Mouse (Mus musculus) urinary bladder, postnatal 14 days (tissue): ENCODE measurements at regions not wholly inside any gene's neighbourhood (a gene's known extent, or its start where the extent isn't known, plus 50 kb on each side); places are given as distances from the start of the nearest gene placed in this dataset.

ENCODE experiments used
- DNase-seq: peaks from one replicate; pipeline ENCODE4 v3.0.0; 2021; ENCODE audit warnings: low spot score

DNA sequence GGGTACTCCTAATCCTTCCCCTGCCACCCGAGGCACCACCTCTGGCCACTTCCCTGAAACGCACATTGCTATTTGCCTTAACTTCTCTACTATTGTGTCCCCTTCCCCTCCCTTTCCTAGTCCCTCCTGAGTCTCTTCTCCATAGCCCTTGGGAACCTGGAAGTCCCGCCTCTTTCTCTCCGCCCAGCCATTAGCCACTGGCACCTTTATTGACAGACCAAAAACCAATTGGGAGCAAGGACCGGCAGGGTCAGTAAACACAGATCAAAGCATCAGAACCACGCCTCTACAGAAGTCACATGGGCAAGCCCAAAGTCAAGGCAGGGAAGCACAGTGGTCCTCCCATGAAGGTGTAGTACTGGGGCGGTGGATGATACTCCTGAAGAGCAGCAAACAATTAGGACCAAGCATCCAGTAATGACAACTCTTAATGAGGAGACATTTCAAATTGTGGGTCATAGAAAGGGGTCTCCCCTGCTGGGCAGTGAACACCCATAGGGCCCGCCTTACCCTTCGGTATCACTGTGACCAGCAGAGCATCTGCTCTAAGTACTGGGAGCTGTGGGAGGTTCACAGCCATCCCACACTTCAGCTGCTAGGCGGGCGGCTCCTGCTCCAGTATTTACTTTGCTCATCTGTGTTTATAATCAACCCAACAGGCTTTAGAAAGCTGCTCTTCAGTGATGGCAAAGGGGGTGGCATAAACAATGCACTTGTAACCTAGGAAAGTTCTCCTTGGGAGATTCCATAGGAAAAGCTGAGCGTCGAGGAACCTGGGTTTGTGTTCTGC lies 226.5 kb upstream of the Mphosph6 start:
- no peak for DNase-seq

DNA sequence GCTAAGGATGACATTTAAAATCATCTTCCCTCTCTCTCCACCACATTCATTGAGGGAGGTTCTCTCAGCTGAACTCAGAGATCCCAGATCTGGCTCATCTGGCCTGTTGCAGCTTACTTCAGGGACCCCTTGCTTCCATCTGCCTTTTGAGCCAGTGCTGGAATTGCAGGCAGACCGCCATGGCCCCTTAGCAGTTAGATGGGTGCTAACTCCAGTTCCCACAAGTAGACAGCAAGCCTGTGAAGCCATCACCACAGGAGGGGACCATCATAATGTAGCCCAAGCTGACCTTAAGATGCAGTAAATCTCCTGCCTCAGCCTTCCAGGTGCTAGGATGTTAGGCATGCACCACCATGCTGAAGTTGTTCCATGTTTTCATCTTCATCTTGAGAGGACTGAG lies 221.7 kb upstream of the Mphosph6 start:
- DNase-seq = no peak

DNA sequence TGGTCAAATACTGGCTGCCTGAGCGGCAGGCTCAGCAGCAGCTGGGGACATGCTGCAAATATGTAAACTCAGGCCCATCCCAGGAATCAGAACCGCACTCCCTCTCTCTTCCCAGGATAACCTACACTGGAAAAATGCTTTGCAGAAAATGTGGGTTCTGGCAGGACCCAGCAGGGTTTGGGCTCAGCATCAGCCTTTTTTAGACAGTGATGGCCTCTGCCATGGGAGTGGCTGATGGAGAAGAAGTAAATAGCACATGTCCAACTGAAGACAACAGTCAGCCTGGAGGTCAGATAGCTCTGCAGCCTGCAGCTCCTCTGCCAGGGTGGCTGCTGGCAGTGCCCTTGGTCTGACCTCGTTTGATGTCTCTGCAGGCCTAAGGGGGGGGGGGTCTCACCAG lies 220.2 kb upstream of the Mphosph6 start:
- no peak for DNase-seq

DNA sequence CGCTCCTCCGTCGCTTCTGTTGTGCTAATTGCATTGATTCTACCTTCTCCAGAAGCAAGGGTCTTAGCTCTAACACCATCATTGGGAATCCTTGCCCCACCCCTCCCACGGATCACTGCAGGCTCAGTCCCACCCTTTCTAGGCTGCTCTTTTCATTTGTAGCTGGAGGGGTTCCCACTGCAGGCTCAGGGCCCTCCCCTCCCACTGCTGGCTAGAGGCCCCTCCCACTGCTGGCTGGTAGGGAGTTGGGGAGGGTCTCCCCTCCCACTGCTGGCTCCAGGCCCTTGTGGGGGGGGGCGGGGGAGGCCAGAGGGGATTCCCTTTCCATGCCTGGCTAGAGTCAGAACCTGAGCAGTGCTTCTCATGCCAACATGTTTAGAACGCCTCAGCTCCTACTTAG lies 215.5 kb upstream of the Mphosph6 start:
- no peak for DNase-seq

DNA sequence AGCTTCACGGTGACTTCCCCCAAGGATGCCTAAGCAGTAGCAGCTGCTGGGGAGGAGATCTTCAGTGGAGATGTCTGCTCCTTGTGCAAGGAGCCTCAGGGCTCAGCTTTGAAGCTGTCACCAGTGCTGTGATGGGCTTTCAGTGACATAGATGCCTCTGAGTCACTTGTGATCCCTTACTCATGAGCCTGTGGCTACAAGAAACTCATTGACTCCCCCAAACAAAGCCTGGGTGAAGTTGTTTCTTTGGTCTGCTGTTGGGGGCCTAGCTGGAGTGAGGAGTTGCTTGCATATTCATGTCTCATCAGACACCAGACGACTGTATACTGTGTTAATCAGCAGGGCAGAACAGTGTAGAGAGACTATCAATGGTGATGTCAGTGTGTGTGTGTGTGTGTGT lies 203.4 kb upstream of the Mphosph6 start:
- no peak for DNase-seq

DNA sequence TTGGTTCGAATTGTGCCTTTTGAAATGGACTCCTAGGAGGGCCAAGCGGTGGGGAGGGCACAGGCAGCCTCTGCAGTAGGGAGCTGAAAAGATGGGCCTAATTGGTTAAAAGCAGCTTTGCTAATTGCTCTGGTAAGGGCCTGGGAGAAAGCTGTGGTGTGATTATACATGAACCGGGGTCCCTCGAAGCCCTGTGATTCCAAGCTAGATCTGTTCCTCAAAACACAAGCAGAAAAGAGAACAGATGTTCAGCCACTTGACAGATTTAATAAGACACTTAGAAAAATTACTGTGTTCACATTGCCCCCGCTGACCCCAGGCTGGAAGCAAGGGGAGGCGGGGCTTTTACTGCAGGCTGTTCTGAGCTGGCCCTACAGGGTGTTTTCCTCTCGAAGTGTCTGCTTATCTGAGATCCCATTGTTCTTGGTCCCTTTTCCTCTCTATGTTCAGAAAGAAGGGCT lies 202.7 kb upstream of the Mphosph6 start:
- DNase-seq = no peak

DNA sequence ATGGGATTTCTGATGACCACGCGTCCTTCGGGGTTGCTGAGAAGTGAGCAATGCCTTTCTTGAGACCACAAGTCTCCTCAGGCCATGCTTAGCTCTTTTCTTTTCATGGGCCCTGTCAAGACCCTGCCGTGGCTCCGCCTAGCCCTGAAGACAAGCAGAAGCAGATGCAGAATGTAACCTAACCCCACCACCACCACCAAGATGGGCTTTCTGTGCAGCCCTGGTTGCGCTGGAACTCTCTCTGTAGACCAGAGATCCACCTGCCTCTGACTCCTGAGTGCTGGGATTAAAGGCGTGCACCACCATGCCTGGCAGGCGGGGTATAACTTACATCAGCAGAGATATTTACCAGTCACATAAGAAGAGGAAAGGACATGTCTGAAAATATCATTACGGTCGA lies 199.4 kb upstream of the Mphosph6 start:
- DNase-seq = no peak

DNA sequence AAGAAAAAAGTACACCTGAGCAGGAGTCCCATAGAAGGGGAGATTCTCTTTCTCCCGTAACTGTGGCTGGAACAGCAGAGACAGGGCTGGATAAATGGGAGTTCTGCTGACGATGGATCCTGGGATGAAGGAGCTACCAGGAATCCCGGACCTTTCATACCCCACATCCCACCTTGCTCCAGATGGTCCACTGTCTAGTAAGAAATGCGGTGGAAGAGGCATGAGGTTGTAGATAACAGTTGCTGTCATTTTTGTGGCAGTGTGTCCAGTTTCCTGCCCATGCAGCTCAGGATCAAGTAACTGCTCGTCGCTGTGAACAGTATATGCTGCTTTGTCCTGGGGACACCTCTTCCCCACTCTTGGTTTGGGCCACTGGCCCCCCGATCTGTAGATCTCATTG lies 190.1 kb upstream of the Mphosph6 start:
- DNase-seq = no peak

DNA sequence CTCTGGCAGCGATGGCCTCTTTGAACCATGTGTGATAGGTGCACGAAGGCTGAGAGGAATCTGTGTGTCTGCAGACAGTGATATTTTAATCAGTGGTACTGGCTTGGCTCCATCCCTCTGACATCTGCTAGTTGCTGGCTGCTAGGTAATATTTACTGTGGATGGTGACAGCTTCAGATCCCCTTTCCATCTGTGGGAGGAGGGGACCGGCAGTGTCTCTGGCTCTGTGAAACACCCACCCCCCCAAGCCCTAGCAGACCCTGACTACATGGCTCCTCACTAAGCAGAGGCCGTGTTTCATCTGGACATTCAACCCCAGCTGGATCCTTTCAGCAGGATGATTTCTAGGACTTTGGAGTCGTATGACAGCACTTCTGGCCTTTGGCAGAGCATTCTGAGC lies 187.0 kb upstream of the Mphosph6 start:
- DNase-seq = no peak

DNA sequence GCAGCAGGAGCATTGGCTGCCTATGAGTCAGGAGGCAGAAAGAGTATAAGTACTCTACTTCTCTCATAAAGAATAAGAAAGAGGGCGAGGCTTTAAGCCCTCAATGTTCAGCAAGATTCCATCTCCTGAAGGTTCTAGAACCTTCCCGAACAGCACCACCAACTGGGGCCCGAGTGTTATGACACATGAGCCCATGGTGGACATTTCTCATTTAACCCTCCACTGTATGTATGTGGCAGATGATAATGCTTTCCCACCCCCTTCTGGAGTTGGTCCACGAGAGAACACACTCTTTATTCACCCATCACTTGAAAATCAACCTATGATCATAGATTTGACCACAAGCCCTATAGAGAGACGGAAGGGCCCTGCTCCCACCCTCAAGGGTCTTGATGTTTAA lies 166.6 kb upstream of the Mphosph6 start:
- no peak for DNase-seq

DNA sequence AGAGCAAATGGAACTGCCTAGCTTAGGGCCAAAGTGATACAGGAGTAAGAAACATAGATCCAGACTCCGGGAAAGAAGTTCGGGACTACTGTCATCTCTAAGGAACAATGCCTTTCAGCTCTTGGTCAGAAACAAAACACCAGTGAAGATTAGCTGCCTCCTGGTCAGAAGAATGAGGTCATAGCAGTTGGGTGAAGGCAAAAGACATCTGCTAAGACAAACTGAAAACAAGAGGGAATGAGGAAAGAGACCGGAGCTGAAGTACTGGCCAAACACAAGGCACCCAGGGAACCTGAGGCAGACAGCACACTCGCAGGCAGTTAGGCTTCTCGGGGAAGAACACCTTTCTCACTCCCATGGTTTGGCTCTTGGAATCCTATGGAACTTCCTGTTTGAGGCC lies 164.8 kb upstream of the Mphosph6 start:
- DNase-seq = no peak

DNA sequence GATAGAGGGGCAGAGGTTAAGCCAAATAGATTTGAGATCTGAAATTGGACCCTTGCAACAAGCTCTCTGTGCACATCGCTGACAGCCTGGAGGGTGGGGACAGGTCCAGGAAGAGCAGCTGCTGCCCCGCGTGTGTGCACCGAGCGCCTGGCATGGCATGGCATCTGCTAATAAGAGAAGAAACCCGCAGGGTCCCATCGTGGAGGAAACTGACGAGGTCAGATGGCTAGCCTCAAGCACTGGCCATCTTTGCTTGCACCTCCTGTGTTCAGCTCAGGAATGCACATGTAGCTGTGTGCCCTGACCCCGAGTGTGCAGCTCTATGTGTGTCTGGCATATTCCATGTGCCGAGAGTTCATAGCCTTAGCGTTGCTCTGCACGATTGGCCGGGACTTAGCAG lies 161.7 kb upstream of the Mphosph6 start:
- DNase-seq = no peak

DNA sequence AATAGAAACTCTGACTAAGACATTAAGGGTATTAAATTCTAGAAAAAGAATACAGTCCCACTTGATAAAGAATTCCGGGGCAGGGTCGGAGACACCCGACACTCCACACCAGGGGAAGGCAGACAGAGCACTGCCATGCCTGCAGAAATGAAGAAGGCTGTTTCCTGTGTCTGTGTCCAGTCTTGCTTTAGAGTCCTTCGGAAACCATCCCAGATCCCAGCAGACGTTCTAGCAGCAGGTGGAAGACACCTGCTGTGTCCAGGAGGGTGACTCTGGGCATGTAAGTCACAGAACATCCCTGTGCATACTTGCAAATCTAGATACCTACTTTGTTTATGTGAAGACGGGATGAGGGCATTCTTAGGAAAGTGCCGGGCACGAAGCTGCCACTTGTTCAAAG lies 160.9 kb upstream of the Mphosph6 start:
- DNase-seq = no peak

DNA sequence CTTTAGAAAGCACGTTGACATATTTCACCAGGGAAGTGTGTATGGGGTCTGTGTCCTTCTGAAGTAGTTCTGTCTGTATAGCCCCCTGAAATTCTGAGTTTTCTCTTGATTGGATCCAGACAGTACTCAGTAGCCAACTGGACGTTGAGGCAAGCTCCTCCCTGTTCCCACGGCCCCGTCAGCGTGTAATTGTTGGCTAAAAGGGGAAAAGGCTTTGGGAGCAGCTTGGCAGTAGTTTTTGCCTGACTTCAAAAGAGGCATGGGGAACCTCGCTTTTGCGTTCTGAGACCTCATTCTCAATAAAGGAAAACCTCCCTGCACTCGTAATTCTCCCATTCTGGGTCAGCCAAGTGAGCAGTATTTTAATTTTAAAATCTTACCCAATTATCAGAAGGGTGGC lies 157.8 kb upstream of the Mphosph6 start:
- no peak for DNase-seq

DNA sequence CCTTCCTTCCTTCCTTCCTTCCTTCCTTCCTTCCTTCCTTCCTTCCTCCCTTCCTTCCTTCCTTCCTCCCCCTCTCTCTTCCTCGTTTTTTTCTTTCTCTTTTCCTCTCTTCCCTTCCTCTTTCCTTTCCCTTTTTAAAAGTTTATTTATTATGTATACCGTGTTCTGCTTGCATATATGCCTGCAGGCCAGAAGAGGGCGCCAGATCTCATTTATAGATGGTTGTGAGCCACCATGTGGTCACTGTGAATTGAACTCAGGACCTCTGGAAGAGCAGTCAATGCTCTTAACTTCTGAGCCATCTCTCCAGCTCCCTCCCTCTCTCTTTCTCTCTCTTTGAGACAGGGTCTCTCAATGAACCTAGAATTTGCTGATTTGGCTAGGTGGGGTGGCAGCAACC lies 157.2 kb upstream of the Mphosph6 start:
- DNase-seq = no peak

DNA sequence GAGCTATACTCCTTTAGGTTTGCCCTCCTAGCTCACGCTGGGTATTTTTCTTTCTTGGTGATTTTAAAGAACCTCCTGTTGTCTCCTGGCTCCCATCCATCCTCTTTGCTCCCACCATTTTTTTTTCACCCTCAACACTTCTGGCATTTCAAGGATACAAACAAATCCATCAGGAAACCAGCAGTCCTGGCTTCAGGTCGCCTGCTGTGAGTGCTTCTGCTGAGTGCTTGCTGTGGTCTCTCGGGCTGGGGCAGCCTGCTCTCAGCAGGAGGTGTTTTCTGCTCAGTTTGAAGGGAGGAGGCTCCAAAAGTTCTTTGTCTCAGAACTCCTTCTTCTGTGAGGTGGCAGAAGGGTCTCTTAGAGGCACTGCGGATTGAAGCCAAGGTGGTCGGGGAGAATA lies 149.9 kb upstream of the Mphosph6 start:
- DNase-seq = no peak

DNA sequence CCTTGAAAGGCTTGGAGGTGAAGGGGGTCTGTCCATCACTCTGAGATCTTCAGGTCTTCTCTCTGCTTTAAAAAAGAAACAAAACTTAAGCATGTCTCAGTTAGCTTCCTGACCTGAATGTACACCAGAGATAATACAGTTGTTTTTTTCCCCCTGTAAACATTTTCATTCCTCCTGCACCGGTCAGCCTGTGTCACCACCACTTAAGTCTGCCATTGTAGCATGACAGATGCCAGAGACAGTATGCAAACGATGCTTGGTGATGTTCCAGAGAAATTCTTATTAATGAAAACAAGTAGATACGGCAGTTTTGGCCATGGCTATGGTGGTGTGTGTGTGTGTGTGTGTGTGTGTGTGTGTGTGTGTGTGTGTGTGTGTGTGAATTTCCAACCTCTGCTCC lies 144.8 kb upstream of the Mphosph6 start:
- DNase-seq = no peak

DNA sequence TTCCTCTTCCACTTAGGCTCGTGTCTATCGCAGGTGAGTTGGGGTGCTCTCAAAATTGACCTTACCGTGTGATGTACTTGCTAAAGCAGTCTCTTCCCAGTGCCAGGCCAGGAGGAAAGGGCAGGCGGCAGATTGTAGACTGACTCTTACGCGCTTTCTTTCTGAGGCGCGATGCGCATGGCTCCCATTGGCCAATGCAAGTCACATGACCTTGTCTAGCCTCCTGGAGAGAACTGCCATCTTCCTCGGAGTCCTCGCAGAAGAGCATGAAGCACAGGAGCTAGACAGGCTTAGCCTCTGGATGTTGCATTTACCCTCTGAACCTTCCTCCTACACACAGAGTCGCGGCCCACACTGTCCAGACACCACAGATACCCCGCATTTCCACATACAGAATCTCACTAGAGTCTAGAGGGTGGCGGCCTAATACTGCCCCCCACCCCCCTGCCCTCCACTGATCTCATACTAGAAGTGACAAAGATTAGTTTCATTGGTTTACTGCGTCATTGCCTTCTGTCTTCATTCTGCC lies 132.9 kb upstream of the Mphosph6 start:
- DNase-seq = no peak

DNA sequence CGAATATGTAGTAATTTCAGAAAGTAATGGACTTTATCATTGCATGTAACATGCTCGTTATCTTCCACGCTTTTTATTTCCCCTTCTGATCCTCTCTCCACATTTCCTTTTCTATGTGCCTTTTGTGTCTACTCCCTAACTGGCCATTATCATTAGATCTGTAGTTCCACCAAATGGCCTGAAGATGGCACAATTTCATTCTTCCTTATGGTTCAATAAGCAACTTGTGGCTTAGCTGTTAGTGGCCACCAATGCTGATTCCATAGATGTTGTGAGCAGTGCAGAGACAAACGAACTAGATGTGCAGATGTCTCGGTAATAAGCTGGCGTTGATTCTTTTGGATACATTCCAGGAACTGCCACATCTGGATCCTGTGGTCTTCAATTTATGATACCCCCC lies 128.9 kb upstream of the Mphosph6 start:
- peak; percentile 4 for DNase-seq

DNA sequence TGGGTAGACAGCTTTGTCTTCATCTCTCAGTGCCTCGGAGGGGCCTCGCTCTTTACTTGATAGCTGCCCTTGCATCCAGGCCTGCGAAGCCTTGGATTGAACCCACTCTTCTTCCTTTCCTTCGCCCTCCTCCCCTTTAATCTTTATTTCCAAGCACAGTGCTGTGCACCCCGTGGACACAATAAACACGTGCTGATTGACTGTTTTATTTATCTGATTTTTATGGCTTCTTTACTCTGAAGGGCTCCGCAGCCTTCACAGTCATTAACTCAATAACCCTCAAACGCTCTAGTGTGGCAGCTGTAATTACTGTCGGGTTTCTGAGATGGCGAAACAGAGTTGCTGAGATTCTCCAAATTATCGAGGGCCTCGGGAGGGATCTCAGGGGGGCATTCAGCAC lies 127.9 kb upstream of the Mphosph6 start:
- no peak for DNase-seq

DNA sequence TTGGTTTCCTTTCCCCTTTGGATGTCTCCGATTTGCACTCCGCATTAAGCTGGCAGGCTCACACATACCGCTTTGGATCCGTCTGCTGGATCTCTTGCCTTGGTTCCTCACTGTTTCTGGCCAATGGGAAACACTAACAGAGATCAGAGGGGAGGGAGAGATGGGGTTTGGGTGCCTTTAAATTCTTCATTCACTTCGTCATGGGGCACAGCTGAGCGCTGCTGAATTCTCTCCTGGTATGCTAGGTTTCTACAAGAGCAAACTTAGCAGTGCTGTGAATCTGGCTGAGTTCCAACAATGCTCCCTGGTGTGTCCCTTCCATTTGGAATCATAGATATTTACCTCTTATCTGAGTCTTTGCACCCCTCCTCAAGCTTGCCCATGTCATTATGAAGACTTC lies 121.6 kb upstream of the Mphosph6 start:
- DNase-seq = no peak

DNA sequence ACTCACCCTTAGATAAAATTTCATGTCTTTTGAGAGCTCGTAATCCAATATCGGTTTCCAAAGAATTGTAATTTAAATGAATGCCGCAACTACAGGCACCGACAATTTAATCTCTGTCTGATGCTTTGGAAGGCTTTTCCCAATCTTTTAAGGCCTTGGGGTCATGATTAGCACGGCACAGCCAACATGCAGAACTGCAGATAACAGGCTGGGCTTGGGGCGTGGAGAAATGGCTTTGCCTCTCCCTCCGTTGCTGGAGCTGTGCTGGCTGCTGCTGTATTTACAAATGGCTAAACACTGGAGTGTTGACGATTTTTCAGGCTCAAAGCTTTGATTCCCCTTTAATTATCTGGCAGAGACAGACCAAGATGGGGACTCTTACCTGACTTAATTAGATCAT lies 101.3 kb upstream of the Mphosph6 start:
- DNase-seq = no peak

DNA sequence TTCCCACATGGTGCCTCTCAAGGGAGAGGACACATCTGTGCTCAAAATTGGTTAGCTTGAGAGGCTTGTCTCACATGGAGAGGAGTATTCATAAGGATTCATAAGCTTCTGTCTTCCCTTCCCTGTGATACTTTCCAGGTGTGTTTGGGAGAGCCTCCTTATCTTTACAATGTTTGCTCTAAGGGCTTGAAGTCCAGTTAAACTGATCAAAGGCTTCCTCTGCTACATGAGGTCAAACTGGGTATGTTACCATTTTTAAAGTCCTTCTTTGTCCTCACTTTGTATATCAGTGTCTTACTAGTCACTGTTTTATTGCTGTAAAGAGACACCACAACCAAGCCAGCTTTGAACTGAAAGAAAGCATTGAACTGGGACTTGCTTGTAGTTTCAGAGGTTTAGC lies 98.1 kb upstream of the Mphosph6 start:
- DNase-seq = no peak

DNA sequence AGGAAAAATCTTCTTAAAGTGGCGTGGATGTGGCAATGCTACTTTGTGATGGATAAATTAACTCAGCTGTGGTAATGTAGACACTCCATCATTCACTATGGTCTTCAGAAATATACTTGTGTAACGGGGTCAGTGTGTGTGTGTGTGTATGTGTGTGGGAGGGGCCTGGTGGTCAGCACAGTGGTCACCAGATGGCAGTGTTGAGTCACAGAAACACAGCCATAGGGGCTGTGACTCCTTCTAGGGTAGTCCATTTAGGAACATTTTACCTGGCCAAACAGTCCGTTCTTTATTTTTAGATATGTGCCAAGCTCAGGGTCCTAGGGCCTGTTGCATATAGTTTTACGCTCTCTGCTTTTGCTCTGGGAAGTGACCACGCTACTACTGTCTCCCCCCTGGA lies 96.3 kb upstream of the Mphosph6 start:
- DNase-seq = peak; percentile 18
